Mouse (Mus musculus) liver, adult 2 months (tissue): ENCODE measurements around the gene Tbcc. TPM values are rescaled to one million over a fixed set of nuclear protein-coding genes. Genes with fewer than 3 reads are reported as not detected.

ENCODE experiments used
- DNase-seq: peaks from one replicate; pipeline ENCODE4 v3.0.0-alpha.2; 2011; ENCODE audit warnings: low read depth, low spot score; ENCODE audit errors: extremely low read depth
- H3K27ac ChIP-seq: fragments of 200-500 bp; replicated peaks from 2 replicates; pipeline ENCODE4 v1.5.1; 2012; ENCODE audit warnings: low read depth, mild to moderate bottlenecking, control low read depth, inconsistent platforms, low read length; ENCODE audit not compliant: insufficient read depth
- H3K27me3 ChIP-seq: fragments of 200-500 bp; 2 replicates; pipeline ENCODE4 v1.6.1; 2012; ENCODE audit warnings: mild to moderate bottlenecking, moderate library complexity, low read length, inconsistent platforms; ENCODE audit not compliant: control insufficient read depth, insufficient read depth
- H3K36me3 ChIP-seq: fragments of 200-500 bp; 2 replicates; pipeline ENCODE4 v1.6.1; 2012; ENCODE audit warnings: low read length, inconsistent platforms; ENCODE audit not compliant: control insufficient read depth, insufficient read depth
- H3K4me1 ChIP-seq: fragments of 200-500 bp; 2 replicates; pipeline ENCODE4 v1.6.1; 2011; ENCODE audit warnings: low read length; ENCODE audit not compliant: control insufficient read depth, insufficient read depth
- H3K4me3 ChIP-seq: fragments of 200-500 bp; 2 replicates; pipeline ENCODE4 v1.5.1; 2011; ENCODE audit warnings: low read depth, mild to moderate bottlenecking, control low read depth, low read length, moderate library complexity; ENCODE audit not compliant: insufficient read depth
- H3K79me2 ChIP-seq: fragments of 200-500 bp; 2 replicates; pipeline ENCODE4 v1.6.1; 2012; ENCODE audit warnings: inconsistent platforms, mild to moderate bottlenecking, low read length, moderate library complexity; ENCODE audit not compliant: control insufficient read depth, insufficient read depth
- H3K9ac ChIP-seq: fragments of 200-500 bp; 2 replicates; pipeline ENCODE4 v1.6.1; 2012; ENCODE audit warnings: low read depth, mild to moderate bottlenecking, control low read depth, inconsistent platforms, low read length
- CTCF ChIP-seq: fragments of 200-500 bp; IDR thresholded peaks from 2 replicates; pipeline ENCODE4 v1.5.1; 2011; ENCODE audit warnings: low read depth, low read length, control low read depth
- POLR2A ChIP-seq: fragments of 200-500 bp; IDR thresholded peaks from 2 replicates; pipeline ENCODE4 v1.6.1; 2011; ENCODE audit warnings: low read length, control low read depth; ENCODE audit not compliant: insufficient read depth; ENCODE audit errors: extremely low read depth
- WGBS: fragments of 180-500 bp; shearing (Covaris S2); methylation state at CpG from one replicate; pipeline ENCODE4 v1.1.7; 2018; 5-methylcytosine and 5-hydroxymethylcytosine counted together
- polyA plus RNA-seq: library from polyadenylated mRNA; depleted of rRNA; stranded (reverse); fragments of >200 nt; gene quantifications from 2 replicates; pipeline ENCODE4 v1.2.3, GENCODE M21; 2012
- total RNA-seq: library from RNA; depleted of rRNA; stranded (reverse); fragments of >200 nt; gene quantifications from 2 replicates; pipeline ENCODE4 v1.2.3, GENCODE M21; 2014

Tbcc gene
- total and polyA plus RNA-seq, 2 experiments = 10.0 to 16.0 TPM

- H3K27ac ChIP-seq = no peak overlapping the region
- H3K79me2 ChIP-seq = no peaks in the 10 kb centered on the region
- no peak overlapping the region for H3K9ac ChIP-seq
- DNase-seq = no peak
- 56% methylated on average over 6 of the region's 6 CpGs for WGBS
- no peaks in the 10 kb centered on the region for H3K4me1 ChIP-seq
- TF ChIP-seq CTCF (no peak), POLR2A (no peak)
- no peaks in the 10 kb centered on the region for H3K36me3 ChIP-seq
- H3K4me3 ChIP-seq = no peak overlapping the region
- no peaks in the 10 kb centered on the region for H3K27me3 ChIP-seq
Observed at GRCm38 (mm10) chr17:46920855-46921254, 30.4 kb downstream of the Tbcc start.

DNA sequence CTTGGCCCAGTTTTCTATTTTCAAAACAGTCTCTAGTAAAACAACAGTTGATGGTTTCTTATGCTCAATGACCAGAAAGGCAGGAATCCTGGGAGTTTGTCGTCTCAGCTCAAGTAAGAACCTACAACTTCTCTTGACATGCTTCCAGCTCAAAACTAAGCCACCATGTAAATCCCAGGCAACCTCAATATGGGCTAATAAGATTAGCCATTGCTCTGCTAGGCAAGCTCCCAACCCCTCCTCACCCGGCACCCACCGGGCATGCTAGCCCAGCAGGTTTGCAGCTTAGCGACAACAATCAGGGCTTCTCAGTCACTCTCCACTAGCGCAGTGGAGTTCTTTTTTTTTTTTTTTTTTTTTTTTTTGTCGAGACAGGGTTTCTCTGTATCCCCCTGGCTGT lies 35.7 kb downstream of the Tbcc start:
- no peaks in the 10 kb centered on the region for H3K27me3 ChIP-seq
- peaks cover 8% of the 10 kb centered on the region; the same call in 1 of the 2 replicates for H3K36me3 ChIP-seq
- no peak for DNase-seq
- H3K4me3 ChIP-seq = no peak overlapping the region
- 69% methylated on average over 6 of the region's 6 CpGs for WGBS
- no peak overlapping the region for H3K9ac ChIP-seq
- no peak overlapping the region for H3K27ac ChIP-seq
- TF ChIP-seq CTCF = no peak
- H3K79me2 ChIP-seq = no peaks in the 10 kb centered on the region
- H3K4me1 ChIP-seq = no peaks in the 10 kb centered on the region

- no peak for DNase-seq
- no peaks in the 10 kb centered on the region for H3K27me3 ChIP-seq
- H3K9ac ChIP-seq = no peak overlapping the region
- H3K4me1 ChIP-seq = no peaks in the 10 kb centered on the region
- H3K27ac ChIP-seq = no peak overlapping the region
- TF ChIP-seq POLR2A (no peak), CTCF (no peak)
- peaks cover 13% of the 10 kb centered on the region; the same call in 1 of the 2 replicates for H3K36me3 ChIP-seq
- no peaks in the 10 kb centered on the region for H3K79me2 ChIP-seq
- 60% methylated on average over 3 of the region's 3 CpGs for WGBS
- no peak overlapping the region for H3K4me3 ChIP-seq
Observed at GRCm38 (mm10) chr17:46926941-46927340, 36.5 kb downstream of the Tbcc start.

DNA sequence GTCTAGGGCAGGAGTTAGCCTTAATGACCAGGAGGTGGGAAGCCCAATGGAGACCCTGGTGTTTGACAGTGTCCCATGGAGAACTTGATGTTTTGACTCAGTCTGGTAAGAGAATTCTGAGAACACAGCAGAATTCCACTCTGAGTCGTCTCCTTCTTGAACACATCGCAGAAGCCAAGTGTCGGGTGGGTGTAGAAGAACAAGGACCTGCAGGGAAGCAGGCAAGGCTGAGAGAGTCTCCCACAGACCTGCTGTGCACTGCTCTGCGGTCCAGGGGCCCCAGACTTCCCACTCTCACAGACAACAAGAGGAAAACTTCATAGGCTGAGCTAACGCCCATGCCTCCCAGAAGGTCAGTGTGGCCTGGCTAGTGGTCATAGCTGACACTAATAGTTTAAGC lies 37.3 kb downstream of the Tbcc start:
- TF ChIP-seq CTCF = no peak
- TF ChIP-seq POLR2A = no peak
- H3K79me2 ChIP-seq = no peaks in the 10 kb centered on the region
- H3K27me3 ChIP-seq = no peaks in the 10 kb centered on the region
- no peaks in the 10 kb centered on the region for H3K4me1 ChIP-seq
- H3K9ac ChIP-seq = no peak overlapping the region
- no peak overlapping the region for H3K4me3 ChIP-seq
- no peak for DNase-seq
- peaks cover 19% of the 10 kb centered on the region for H3K36me3 ChIP-seq
- no peak overlapping the region for H3K27ac ChIP-seq
- 95% methylated on average over 5 of the region's 5 CpGs for WGBS

DNA sequence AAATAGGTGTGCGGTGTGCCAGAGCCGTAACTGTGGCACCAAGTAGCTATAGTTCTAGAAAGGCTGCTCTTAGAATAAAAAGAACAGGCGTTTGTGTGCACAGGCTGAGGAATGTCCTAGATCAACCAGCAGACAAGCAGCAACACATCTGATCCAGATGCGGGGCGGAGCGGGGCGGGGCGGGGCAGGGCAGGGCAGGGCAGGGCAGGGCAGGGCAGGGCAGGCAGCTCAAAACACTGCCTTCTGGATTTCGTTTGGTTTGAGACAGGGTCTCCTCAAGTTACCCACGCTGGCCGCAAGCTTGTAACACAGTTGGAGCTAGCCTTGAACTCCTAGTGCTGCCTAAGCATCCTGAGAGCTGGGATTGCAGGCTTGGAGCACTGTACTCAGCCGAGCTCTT lies 38.8 kb downstream of the Tbcc start:
- H3K36me3 ChIP-seq = peaks cover 33% of the 10 kb centered on the region
- no peaks in the 10 kb centered on the region for H3K4me1 ChIP-seq
- 93% methylated on average over 12 of the region's 12 CpGs for WGBS
- TF ChIP-seq POLR2A (no peak), CTCF (no peak)
- H3K4me3 ChIP-seq = no peak overlapping the region
- H3K27me3 ChIP-seq = no peaks in the 10 kb centered on the region
- H3K27ac ChIP-seq = no peak overlapping the region
- no peak for DNase-seq
- no peaks in the 10 kb centered on the region for H3K79me2 ChIP-seq
- H3K9ac ChIP-seq = no peak overlapping the region

GRCm38 (mm10) chr17:46929897-46930296 lies 39.4 kb downstream of the Tbcc start:
- H3K27me3 ChIP-seq = no peaks in the 10 kb centered on the region
- no peaks in the 10 kb centered on the region for H3K4me1 ChIP-seq
- H3K9ac ChIP-seq = no peak overlapping the region
- no peak for DNase-seq
- WGBS = 94% methylated on average over 7 of the region's 7 CpGs
- no peak for TF ChIP-seq POLR2A
- TF ChIP-seq CTCF = no peak
- no peaks in the 10 kb centered on the region for H3K79me2 ChIP-seq
- H3K4me3 ChIP-seq = no peak overlapping the region
- H3K27ac ChIP-seq = no peak overlapping the region
- H3K36me3 ChIP-seq = peaks cover 37% of the 10 kb centered on the region
